Mouse (Mus musculus) MEL-GATA-1-ER (cell line): Measurements from ENCODE around the gene Rptor.
A peak's percentile ranks its signal among the peaks of the same experiment; 100 is the strongest.

Experiments
- DNase-seq: peaks from one replicate; pipeline ENCODE4 v3.0.0-alpha.2; 2012; ENCODE audit warnings: low read depth; ENCODE audit errors: extremely low read depth

Rptor gene

GRCm38 (mm10) chr11:119808647-119809280, 206.1 kb downstream of the Rptor start:
- DNase-seq, result no peak

- DNase-seq, result no peak
These were observed 206.6 kb downstream of the Rptor start for GRCm38 (mm10) chr11:119809309-119809708.

GRCm38 (mm10) chr11:119811022-119811421, 208.3 kb downstream of the Rptor start:
- DNase-seq, result no peak

GRCm38 (mm10) chr11:119811598-119811997, 208.9 kb downstream of the Rptor start:
- DNase-seq, result no peak

DNA sequence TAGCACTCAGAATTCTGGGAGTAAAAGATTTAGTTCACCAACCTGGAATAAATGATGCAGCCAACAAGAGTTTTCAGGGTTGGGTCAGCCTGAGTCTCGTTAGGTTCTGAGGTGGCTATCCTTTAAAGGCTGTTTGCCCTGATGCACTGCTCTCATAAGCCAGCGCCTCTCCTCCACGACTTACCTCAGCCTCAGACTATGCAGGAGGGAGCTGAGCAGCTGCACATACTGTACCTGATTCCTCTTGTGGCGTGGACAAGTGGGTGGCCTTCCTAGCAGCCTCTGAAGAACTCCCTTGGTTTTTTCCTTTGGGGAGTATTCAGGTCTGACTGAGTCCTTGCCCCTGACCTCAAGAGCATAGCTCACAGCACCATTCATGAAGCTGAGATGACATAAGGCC, 209.4 kb downstream of the Rptor start:
- no peak for DNase-seq

GRCm38 (mm10) chr11:119814035-119814558, 211.4 kb downstream of the Rptor start:
- DNase-seq, result no peak

DNA sequence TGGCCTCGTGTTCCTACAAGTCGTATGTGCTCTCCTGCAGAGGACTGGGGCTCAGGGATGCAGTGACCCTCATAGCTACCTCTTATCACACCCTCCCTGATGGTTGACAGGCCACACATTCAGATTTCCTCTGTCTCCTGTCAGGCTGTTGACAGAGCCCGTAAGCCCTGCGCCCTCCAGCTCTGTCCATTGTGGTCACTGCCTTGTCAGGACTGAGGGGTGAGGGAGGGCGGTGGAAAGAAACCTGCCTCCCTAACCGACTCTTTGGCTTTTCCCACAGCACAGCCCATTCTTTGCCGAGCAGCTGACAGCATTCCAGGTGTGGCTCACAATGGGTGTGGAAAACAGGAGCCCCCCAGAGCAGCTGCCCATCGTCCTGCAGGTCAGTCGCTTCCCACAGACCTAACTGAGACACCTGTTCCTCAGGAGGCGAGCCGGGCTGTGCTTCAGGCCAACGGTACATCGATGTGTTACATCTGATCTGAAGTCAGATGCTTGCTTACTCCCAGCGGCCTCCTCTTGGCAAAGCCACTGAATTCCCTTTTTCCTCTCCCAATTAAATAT, 214.2 kb downstream of the Rptor start:
- DNase-seq, result no peak

DNA sequence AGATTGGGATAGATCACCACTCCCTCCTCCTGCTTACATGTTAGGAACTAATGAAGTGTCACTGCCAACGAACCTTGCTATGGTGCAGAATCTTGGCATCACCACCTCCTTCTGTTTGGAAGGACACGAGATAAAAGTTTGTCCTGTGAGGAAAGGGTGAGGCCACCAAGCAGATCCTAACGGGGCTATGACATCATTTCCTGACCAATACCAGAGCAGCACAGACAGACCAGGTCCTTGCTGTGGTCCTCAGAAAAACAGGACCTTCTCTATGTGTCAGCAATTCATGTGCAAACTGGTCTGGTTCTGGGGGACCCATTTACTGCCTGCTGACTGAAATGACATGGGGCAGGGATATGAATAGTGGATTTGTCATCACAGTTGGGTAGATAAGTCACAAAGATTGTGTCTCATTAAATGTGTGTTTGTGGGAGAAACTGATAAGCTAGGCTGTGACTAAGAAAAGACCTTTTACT, 214.7 kb downstream of the Rptor start:
- DNase-seq, result no peak

DNA sequence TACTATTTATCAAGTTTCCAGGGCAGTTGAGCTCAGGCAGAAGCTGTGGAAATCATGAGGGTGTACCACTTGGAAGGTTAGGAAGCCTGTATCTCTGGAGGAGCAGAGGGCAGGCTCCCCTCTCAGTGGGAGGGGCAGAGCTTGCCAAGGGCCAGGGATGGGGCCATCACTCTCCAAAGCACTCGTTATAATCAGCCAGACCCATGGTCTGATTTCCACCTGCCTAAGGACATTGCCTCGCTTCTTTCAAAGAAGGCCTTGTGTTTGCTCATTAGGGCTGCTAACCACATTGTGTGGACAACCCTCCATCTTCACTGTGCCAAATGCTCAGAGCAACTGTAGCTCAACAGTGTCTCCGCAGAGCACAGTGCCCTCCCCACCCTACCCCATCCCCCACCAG, 215.2 kb downstream of the Rptor start:
- no peak for DNase-seq

GRCm38 (mm10) chr11:119821514-119821913, 218.8 kb downstream of the Rptor start:
- no peak for DNase-seq

DNA sequence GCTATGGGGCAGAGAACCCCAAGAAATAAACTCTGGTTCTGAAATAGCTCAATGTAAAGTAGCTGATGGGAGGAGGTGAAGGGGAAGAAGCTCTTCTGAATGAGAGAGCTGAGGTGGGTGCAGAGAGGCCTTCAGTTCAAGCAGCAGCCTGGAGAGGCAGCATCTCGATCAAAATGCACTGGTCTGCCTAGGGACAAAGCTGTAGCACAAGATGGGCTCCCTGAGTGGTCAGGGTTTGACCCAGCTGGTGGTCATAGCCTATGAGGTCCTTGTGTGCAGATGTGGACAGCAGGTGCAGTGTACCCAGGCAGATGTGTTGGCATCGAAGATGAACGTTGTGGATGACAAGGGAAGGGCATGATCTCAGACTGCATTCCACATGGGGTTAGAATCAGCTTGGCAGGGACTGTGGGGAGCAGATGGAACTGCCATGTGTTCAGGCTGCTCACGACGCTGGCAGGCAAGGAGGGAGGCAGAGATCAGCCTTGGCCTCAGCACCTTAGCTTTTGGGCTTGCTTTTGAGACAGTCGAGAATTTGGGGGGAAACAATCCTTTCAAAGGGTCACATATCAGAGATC, 221.5 kb downstream of the Rptor start:
- no peak for DNase-seq

DNA sequence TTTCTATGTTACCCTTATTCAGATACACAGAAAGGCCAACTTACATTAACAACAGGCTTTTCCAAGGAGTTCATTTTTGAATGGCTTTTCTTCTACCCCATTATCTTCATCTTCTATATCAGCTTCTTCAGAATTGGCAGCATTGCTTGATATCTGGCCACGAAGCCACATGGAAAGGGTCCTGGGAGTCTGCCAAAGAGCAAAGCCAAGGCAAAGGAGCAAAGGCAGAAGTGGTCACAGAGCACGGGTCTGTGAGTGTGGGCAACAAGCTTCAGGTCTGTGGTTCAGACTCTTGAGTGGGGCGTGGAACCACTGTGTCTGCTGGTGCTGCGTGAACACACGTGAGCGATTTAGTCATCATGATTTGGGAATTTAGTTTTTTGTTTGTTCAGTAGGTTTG, 223.1 kb downstream of the Rptor start:
- DNase-seq, result peak; percentile 19

GRCm38 (mm10) chr11:119826239-119826638, 223.5 kb downstream of the Rptor start:
- DNase-seq, result no peak

GRCm38 (mm10) chr11:119829116-119829515, 226.4 kb downstream of the Rptor start:
- no peak for DNase-seq

- DNase-seq, result no peak
These were observed 229.0 kb downstream of the Rptor start for GRCm38 (mm10) chr11:119831682-119832081.

DNA sequence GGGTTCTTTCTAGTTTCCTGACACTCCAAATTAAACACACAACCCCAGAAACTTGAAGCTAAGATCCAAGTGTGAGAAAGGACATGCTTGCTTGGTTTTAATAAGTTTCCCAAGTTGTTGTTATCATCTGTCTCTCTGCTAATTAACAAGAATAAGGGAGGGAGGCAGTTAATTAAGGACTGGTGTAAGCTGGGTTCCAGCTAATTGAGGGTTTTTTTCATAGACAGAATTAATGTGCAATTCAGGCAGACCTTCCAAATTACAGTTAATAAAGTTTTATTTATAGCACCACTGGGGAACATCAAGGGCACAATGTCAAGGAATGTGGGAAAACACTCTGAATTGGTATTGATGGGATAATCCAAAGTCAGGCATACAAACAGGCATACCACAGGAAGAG, 230.6 kb downstream of the Rptor start:
- no peak for DNase-seq

- DNase-seq, result no peak
These were observed 231.4 kb downstream of the Rptor start for GRCm38 (mm10) chr11:119833877-119834804.

DNA sequence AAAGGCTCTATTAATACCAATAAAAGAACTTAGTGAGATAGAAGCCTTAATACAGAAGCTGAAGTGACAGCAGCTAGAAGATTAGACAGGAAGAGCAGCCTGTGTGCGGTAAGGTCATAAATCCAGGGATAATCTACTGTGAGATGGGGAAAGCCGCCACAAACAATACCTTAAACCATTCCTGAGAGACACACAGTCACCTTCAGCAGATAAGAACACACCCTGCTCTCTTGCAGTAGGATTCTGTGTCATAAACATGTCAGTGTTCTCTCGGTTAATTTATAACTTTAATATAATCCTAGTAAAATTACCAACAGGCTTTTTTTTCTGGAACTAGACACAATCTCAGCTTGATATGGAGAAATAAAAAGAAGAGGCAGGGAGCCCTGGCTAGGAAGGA, 233.6 kb downstream of the Rptor start:
- no peak for DNase-seq

GRCm38 (mm10) chr11:119837786-119838185, 235.1 kb downstream of the Rptor start:
- DNase-seq, result no peak

DNA sequence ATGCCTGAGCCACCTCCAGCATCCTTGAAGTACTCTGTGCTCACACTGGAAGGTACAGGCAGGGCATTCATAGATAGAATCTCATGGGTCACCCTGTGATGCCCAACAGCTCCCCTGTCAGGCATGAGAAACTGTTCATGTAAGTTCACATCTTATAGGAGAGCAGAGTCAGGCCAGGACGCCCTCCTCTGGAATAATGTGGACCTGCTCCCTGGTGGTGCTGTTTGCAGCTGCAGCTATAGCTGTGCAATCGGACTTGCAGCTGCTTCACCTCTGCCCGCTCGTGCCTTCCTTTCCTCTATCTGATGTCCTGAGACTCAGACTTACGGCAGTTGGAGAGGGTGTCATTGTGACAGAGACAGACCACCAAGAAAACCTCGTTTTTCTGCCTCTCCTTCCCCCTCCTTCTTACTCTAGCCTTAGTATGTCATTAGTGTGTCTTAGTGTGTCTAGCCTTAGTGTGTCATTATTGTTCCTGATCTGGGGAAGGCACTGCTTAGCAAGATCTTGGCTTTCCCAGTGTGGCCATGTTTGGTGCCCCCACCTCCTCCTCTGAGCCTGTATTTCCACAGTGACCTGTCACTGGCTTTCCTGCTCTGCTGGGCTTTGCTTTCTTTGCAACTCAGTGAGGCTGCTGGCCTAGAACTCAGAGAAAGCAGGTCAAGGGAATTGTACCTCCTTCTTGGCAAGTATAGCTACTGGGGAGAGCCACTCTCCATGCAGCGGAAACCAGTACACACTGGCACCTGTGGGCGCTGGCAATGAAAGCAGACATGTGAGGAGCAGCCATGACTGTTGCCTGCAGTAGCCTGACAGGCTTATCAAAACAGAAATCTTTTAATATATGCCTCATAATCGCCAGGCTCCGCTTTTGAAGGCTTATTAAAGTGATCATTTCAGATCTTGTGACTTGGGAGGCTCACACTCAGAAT, 237.0 kb downstream of the Rptor start:
- no peak for DNase-seq

DNA sequence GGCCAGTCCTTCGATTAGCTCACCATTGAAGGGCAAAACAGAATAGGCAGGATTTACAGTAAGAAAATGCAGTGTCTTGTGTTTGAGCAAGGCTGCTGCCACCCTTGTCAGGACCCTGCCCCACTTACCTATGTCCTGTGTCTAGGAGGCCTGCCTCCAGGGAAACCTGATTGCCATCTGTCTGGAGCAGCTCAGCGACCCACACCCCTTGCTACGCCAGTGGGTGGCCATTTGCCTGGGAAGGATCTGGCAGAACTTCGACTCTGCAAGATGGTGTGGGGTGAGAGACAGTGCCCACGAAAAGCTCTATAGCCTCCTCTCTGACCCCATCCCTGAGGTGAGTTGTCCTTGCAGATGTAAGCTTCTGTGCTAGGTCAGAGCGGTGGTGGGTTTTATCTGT, 243.9 kb downstream of the Rptor start:
- no peak for DNase-seq
